Mouse (Mus musculus) intestine, embryonic 16.5 days (tissue): ENCODE measurements around the gene Unc5b. TPM values are rescaled to one million over a fixed set of nuclear protein-coding genes. Genes with fewer than 3 reads are reported as not detected.

Source experiments
- ATAC-seq: fragments of 200-750 bp; cut with Nextera tagmentation; 2 replicates; pipeline ENCODE4 v1.8.0; 2017; ENCODE audit warnings: moderate TSS enrichment, moderate library complexity
- H3K27ac ChIP-seq: fragments of 300-500 bp; sonication (generic); 2 replicates; pipeline ENCODE4 v1.5.1; 2014; ENCODE audit warnings: mild to moderate bottlenecking, low read length
- H3K27me3 ChIP-seq: fragments of 300-500 bp; sonication (generic); replicated peaks from 2 replicates; pipeline ENCODE4 v1.6.1; 2014; ENCODE audit warnings: low read length, control low read depth, mixed read lengths; ENCODE audit not compliant: control insufficient read depth, insufficient read depth
- H3K36me3 ChIP-seq: fragments of 300-500 bp; sonication (generic); 2 replicates; pipeline ENCODE4 v1.6.1; 2014; ENCODE audit warnings: low read length, control low read depth; ENCODE audit not compliant: control insufficient read depth, insufficient read depth
- H3K4me1 ChIP-seq: fragments of 300-500 bp; sonication (generic); 2 replicates; pipeline ENCODE4 v1.6.1; 2014; ENCODE audit warnings: low read length, control low read depth, mixed read lengths; ENCODE audit not compliant: control insufficient read depth, insufficient read depth
- H3K4me2 ChIP-seq: fragments of 300-500 bp; sonication (generic); 2 replicates; pipeline ENCODE4 v1.6.1; 2014; ENCODE audit warnings: low read depth, low read length, control low read depth
- H3K4me3 ChIP-seq: fragments of 300-500 bp; sonication (generic); 2 replicates; pipeline ENCODE4 v1.5.1; 2014; ENCODE audit warnings: mild to moderate bottlenecking, low read length
- H3K9ac ChIP-seq: fragments of 300-500 bp; sonication (generic); 2 replicates; pipeline ENCODE4 v1.6.1; 2014; ENCODE audit warnings: low read depth, low read length
- H3K9me3 ChIP-seq: fragments of 300-500 bp; sonication (generic); 2 replicates; pipeline ENCODE4 v1.6.1; 2016; ENCODE audit warnings: low read length, control low read depth; ENCODE audit not compliant: control insufficient read depth
- WGBS: fragments of 180-500 bp; shearing (Covaris S2); extraction: QIAGEN DNeasy Blood & Tissue Kit; methylation state at CpG from one replicate; pipeline ENCODE4 v1.1.7; 2014; 5-methylcytosine and 5-hydroxymethylcytosine counted together
- polyA plus RNA-seq: library from polyadenylated mRNA; unstranded; fragments of >200 nt; fragmentation: Nextera tagmentation; extraction: Ambion mirVana; gene quantifications from 2 replicates; pipeline ENCODE4 v1.2.1, GENCODE M21; 2015

Gene Unc5b
- polyA plus RNA-seq, 1 experiment from 2014 or later = 4.6 TPM

DNA sequence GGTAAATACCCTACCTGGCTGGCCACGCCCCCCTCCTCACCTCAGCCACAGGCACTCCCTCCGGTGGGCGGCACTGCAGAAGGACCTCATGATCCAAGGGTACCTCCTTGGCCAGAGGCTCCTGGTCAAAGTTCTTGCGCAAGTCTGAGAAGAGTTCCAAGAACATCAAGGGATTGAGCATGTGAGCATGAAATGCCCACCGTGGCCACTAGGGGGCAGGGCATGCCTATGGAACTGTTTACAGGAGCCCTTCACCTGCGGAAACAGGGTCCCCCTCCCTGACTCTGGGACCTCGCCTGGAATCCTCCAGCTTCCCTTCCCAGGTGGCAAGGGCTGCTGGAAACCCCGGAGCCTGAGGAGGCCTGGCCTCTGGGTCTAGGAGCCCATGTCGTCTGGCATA is 51.8 kb downstream of the Unc5b start:
- Histone ChIP-seq H3K4me3 (no peak overlapping the region), H3K9ac (no peak overlapping the region), H3K4me1 (no peaks in the 10 kb centered on the region; the same call in 1 of the 2 replicates), H3K9me3 (no peaks in the 10 kb centered on the region), H3K27ac (no peak overlapping the region), H3K4me2 (peak overlapping the region; percentile 27; the same call in 1 of the 2 replicates), H3K36me3 (no peaks in the 10 kb centered on the region), H3K27me3 (no peaks in the 10 kb centered on the region)
- ATAC-seq = peak; percentile 60
- WGBS = 9% methylated on average over 9 of the region's 9 CpGs

DNA sequence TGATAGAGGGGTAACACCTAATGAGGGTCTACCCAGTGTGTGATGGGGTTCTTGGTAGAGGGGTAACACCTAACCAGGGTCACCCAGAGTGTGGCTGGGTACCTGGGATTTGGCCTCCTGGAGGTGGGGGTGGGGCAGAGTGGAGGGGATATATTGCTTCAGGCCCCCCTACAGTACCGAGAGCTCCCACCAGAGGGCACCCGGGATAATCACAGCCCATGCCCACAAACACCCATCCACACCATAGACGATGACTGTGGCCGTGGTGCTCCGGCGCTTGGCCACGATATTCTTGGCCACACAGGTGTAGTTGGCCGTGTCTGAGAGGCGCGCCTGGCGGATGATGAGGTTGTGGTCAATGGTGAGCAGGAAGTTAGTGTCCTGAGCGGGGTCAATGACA is 52.8 kb downstream of the Unc5b start:
- WGBS = 68% methylated on average over 12 of the region's 12 CpGs
- Histone ChIP-seq H3K27me3 (no peaks in the 10 kb centered on the region), H3K9me3 (no peaks in the 10 kb centered on the region), H3K9ac (no peak overlapping the region), H3K36me3 (no peaks in the 10 kb centered on the region), H3K4me2 (no peak overlapping the region), H3K4me1 (no peaks in the 10 kb centered on the region; the same call in 1 of the 2 replicates), H3K4me3 (no peak overlapping the region), H3K27ac (no peak overlapping the region)
- 0 out of 2 replicates have a peak, but pooled peaks have one; percentile 18 for ATAC-seq

DNA sequence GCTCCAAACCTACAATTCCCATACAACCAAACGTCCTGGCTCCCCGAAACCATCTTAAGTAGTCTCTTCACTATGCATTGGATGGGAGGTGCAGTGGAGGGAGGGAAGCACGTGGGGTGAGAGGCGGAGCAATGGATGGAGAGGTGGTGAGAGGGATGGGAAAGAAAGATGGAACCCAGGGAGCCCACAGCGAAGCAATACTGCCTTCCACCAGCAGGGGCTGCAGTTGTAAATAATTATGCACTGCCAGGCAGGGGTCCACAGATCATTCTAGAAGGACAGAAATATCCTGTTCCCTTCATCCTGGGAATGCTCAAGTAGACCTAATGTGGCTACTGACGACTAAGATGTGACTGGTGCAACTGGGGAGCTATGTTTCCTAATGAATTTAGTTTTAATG is 55.9 kb downstream of the Unc5b start:
- 74% methylated on average over 6 of the region's 6 CpGs for WGBS
- no peak overlapping the region for H3K4me3 ChIP-seq
- H3K4me2 ChIP-seq = no peak overlapping the region
- no peaks in the 10 kb centered on the region for H3K27me3 ChIP-seq
- H3K9me3 ChIP-seq = no peaks in the 10 kb centered on the region
- H3K9ac ChIP-seq = no peak overlapping the region
- H3K4me1 ChIP-seq = no peaks in the 10 kb centered on the region; the same call in 1 of the 2 replicates
- ATAC-seq = no peak
- no peaks in the 10 kb centered on the region for H3K36me3 ChIP-seq
- H3K27ac ChIP-seq = no peak overlapping the region

DNA sequence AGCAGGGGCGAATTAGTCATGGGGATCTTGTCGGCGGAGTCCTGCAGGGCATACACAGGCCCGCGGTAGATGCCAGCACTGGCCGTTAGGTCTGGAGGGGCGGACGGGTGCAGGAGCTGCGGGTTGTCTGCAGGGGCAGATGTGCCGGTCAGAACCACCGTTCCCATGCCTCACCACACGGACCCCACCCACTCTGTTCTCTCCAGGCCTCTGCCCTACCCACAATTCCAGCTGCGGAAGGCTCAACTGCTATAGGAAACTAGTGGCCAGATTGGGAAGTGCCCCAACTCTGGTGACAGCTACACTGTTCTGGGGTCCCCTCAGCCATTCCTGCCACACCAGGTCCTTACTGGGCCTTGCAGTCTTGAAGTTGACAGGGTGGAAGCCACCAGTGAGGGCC is 56.8 kb downstream of the Unc5b start:
- H3K4me3 ChIP-seq = no peak overlapping the region
- no peak overlapping the region for H3K4me2 ChIP-seq
- no peaks in the 10 kb centered on the region for H3K36me3 ChIP-seq
- no peaks in the 10 kb centered on the region; the same call in 1 of the 2 replicates for H3K4me1 ChIP-seq
- H3K27me3 ChIP-seq = no peaks in the 10 kb centered on the region
- 93% methylated on average over 11 of the region's 13 CpGs for WGBS
- no peak overlapping the region for H3K9ac ChIP-seq
- no peaks in the 10 kb centered on the region for H3K9me3 ChIP-seq
- H3K27ac ChIP-seq = no peak overlapping the region
- no peak for ATAC-seq

DNA sequence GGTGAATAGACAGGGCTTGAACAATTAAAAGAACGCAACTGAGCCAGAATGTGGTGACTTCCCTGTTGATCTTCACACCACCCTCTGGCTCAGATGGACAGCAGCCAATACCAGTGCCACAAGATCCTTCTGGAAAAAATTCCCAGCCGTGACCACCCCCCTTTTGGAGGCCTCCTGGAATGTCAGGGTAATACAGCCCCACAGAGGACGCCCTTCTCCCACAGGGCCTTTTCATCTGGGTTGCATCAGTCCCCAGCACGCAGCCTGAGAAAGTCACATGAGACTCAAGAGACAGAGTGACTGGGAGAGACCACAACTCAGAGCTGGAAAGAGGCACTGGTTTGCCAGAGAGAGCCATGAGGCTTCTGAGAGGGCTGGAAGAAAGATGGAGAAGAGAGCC is 60.5 kb downstream of the Unc5b start:
- no peak overlapping the region for H3K9ac ChIP-seq
- H3K4me2 ChIP-seq = no peak overlapping the region
- H3K4me1 ChIP-seq = peaks cover 7% of the 10 kb centered on the region; the same call in 1 of the 2 replicates
- no peak overlapping the region for H3K4me3 ChIP-seq
- no peaks in the 10 kb centered on the region for H3K27me3 ChIP-seq
- 64% methylated on average over 4 of the region's 4 CpGs for WGBS
- ATAC-seq = no peak
- H3K27ac ChIP-seq = no peak overlapping the region
- H3K9me3 ChIP-seq = no peaks in the 10 kb centered on the region
- H3K36me3 ChIP-seq = no peaks in the 10 kb centered on the region

DNA sequence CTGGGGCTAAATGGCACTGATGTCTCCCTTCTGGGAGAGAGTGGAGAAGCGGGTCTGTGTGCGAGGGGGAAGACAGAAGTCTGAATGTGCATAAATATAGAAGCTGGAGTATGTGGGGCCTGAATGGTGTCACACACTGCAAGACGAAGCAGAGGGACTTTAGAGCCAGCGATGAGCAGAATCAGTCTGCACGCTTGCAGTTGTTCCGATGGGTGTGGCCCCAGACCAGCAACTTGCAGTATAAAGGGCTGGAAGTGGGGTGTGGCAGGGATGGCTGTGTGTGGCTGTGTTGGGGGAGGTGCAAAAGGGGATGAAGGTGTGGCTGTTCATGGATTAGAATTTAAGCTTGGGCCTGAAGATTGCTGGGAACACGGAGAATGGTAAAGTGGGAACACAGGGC is 62.8 kb downstream of the Unc5b start:
- Histone ChIP-seq H3K4me2 (no peak overlapping the region), H3K9me3 (no peaks in the 10 kb centered on the region), H3K4me3 (no peak overlapping the region), H3K27ac (peak overlapping the region; percentile 54), H3K27me3 (no peaks in the 10 kb centered on the region), H3K4me1 (peaks cover 7% of the 10 kb centered on the region; the same call in 1 of the 2 replicates), H3K36me3 (no peaks in the 10 kb centered on the region), H3K9ac (no peak overlapping the region)
- peak; percentile 71 for ATAC-seq
- 70% methylated on average over 7 of the region's 7 CpGs for WGBS

DNA sequence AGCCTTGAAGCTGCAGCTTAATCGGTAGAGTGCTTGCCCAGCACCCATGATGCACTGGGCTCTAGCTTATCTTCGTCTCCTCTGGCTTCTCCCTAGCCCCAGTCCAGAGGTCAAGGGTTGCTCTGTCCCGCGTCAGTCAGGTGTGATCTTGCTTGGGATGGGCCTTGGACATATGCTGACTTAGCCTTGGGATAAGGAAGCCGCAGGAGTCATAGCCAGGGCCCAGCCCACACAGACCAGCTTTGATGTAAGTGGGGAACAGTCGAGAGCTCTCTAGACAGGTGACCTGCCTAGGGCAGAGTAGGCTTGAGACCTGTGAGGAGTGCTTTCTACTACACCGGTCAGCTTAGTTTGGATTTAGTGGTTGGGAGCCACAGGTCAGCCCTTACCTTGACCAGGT is 64.0 kb downstream of the Unc5b start:
- peak; percentile 92 for ATAC-seq
- Histone ChIP-seq H3K36me3 (no peaks in the 10 kb centered on the region), H3K27me3 (no peaks in the 10 kb centered on the region), H3K9me3 (no peaks in the 10 kb centered on the region), H3K4me1 (peaks cover 7% of the 10 kb centered on the region; the same call in 1 of the 2 replicates), H3K9ac (no peak overlapping the region), H3K4me2 (no peak overlapping the region), H3K27ac (peak overlapping the region; percentile 54), H3K4me3 (no peak overlapping the region)
- 71% methylated on average over 7 of the region's 7 CpGs for WGBS

DNA sequence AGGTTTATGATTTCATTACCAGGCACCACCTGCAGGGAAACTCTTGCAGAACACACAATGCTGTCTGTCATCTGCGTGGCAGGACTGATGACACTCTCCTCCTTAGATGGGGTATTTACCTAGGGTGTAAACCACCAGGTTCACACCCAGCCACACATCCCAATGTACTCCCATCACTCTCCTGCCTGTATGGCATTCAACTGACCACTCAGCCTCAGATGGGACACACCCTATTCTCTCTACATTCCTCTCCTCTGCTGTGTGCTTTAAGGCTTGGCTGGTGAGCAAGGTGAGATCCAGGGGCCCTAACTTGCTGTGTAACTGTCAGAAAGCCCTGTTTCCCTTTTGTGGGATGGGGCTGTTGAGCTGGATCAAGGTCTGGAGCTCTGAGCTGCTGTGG is 69.3 kb downstream of the Unc5b start:
- ATAC-seq = 0 out of 2 replicates have a peak, but pooled peaks have one; percentile 32
- 56% methylated on average over 1 of the region's 1 CpGs for WGBS

DNA sequence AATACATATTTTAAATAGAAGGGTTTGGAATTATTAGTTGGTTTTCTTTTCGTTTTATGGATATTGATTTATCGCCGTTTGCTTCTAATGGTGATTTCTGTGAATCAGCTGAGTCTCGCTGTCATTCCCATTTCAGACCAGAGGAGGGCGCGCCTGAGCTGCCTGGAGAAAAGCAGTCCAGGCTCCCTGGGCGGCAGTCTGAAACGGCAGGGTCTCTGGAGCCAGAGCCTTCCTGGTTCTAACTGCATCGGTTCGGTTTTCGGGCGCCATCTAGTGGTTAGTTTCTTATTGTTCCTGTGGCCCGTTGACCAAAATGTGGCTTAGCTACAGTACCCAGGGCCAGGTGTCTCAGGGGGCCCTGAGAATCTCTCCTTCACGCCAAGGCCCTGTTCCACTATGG is 71.0 kb downstream of the Unc5b start:
- Histone ChIP-seq H3K4me2 (no peak overlapping the region), H3K4me1 (no peaks in the 10 kb centered on the region), H3K36me3 (no peaks in the 10 kb centered on the region), H3K9ac (no peak overlapping the region), H3K27ac (no peak overlapping the region), H3K4me3 (no peak overlapping the region), H3K27me3 (no peaks in the 10 kb centered on the region), H3K9me3 (no peaks in the 10 kb centered on the region)
- peak; percentile 80 for ATAC-seq
- WGBS = 6% methylated on average over 14 of the region's 14 CpGs

More for the DNA sequence above, 69.3 kb downstream of the Unc5b start:
- no peak overlapping the region for H3K4me3 ChIP-seq
- no peaks in the 10 kb centered on the region for H3K27me3 ChIP-seq
- H3K9me3 ChIP-seq = no peaks in the 10 kb centered on the region
- no peak overlapping the region for H3K9ac ChIP-seq
- no peak overlapping the region for H3K4me2 ChIP-seq
- H3K4me1 ChIP-seq = no peaks in the 10 kb centered on the region
- H3K27ac ChIP-seq = no peak overlapping the region
- no peaks in the 10 kb centered on the region for H3K36me3 ChIP-seq

DNA sequence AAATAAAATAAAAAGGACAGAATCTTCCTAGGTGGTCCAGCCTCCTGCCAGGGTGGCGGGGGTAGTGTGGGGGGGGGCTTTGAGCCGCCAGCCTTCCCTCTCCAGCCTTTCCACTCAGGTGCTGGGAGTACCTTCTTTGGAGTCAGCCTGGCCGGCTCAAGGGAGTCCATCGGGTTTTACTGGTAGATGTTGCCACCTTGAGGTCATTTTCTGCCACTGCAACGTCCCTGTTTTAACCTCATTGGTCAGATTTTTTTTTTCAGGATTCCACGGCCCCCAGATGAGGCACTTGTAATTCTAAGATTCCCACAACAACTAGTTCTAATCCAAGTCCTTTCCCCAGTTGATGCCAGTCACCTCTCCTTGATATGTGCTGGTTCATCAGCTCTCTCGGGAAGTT is 74.4 kb downstream of the Unc5b start:
- Histone ChIP-seq H3K4me3 (no peak overlapping the region), H3K9ac (no peak overlapping the region), H3K36me3 (no peaks in the 10 kb centered on the region), H3K9me3 (no peaks in the 10 kb centered on the region), H3K27ac (no peak overlapping the region), H3K4me1 (peaks cover 5% of the 10 kb centered on the region), H3K27me3 (no peaks in the 10 kb centered on the region), H3K4me2 (no peak overlapping the region)
- no peak for ATAC-seq
- WGBS = 4% methylated on average over 7 of the region's 7 CpGs
